Mouse (Mus musculus): ENCODE measurements around the gene Exo1.

Exo1 gene

GRCm38 (mm10) chr1:175961786-175962185 is 81.4 kb downstream of the Exo1 start:
- no peak for DNase-seq
